Mouse (Mus musculus): Measurements from ENCODE around the gene Fam120a.

DNA sequence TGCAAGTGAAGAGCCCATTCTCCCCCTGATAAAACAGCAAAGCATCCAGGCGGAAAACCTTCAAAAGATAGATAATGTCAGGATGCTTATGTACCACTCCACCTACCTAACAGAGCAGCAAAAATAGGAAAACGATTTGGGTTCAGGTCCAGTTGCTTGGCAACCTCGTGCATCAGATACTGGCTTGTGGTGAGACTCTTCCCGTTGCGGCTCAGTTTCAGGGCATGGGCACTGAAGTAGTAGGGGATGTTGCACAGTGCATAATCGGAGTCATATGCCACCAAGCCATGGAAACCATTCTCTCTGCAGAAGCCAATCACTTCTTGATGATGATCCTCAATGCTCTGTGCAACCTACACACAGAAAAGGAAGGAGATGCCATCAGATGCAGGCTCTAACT is 18.9 kb downstream of the Fam120a start:
- TF ChIP-seq POLR2A (IDR thresholded peaks at IDR 0.05; ENCODE audit: borderline replicate concordance, low read depth, low read length) (no peak), CTCF (IDR thresholded peaks at IDR 0.05; ENCODE audit: low read depth, low read length) (no peak)

All from bone marrow macrophage, adult 2 months (primary cell).